Mouse (Mus musculus) Patski (cell line): Measurements from ENCODE around the gene Sufu. TPM values are rescaled to one million over a fixed set of nuclear protein-coding genes. Genes with fewer than 3 reads are reported as not detected.
A peak's percentile ranks its signal among the peaks of the same experiment; 100 is the strongest.

ENCODE experiments used
- ATAC-seq: fragments of 100-300 bp; one replicate; pipeline ENCODE4 v1.8.0; 2021
- CTCF ChIA-PET: fragments of 350-600 bp; sonication (Branson Sonifier 250); formaldehyde crosslinking; loops from one replicate; lab custom pipeline; 2022; ENCODE audit warnings: inconsistent platforms; lab: Charles Lee
- POLR2A ChIA-PET: fragments of 350-600 bp; sonication (Branson Sonifier 250); formaldehyde crosslinking; loops from one replicate; lab custom pipeline; 2022; ENCODE audit warnings: antibody characterized with exemption, inconsistent platforms; lab: Charles Lee
- DNase-seq: peaks from one replicate; pipeline ENCODE4 v3.0.0-alpha.2; 2011; ENCODE audit warnings: low read depth, low spot score
- H3K27me3 ChIP-seq: fragments of 371-371 bp; one replicate; pipeline ENCODE4 v1.5.1; 2021
- CTCF ChIP-seq: fragments of 100-300 bp; IDR thresholded peaks from one replicate; pipeline ENCODE4 v1.5.1; 2021
- in situ Hi-C: fragments of 300-500 bp; cut with MboI; formaldehyde crosslinking; loops from 3 replicates; pipeline ENCODE4 v1.11.1; 2018; ENCODE audit warnings: low pct_unique_long_range_greater_than_20kb, mixed read lengths
- polyA plus RNA-seq: library from polyadenylated mRNA; unstranded; gene quantifications from one replicate; pipeline ENCODE4 v1.2.3, GENCODE M21; 2021

Sufu gene
- polyA plus RNA-seq, 1 experiment from 2014 or later: 35.2 TPM

GRCm38 (mm10) chr19:46499539-46499835 lies 102.8 kb downstream of the Sufu start:
- DNase-seq (no peak), ATAC-seq (no peak)
- POLR2A ChIA-PET: interaction anchor here (1.2 to 19.4 kb wide), 7 partner anchors 10 to 43 kb away, joined by 3 to 388 read pairs (median 8); no protein-coding TSS in a partner anchor
- H3K27me3 ChIP-seq: no peaks in the 10 kb centered on the region
- no peak for TF ChIP-seq CTCF
- in situ Hi-C loops: no loop called here
- CTCF ChIA-PET: interaction anchor here (1.0 to 5.6 kb wide), 5 partner anchors 10 to 103 kb away, joined by 3 to 22 read pairs (median 3); partner anchors contain the start of gene Sufu

GRCm38 (mm10) chr19:46499836-46500580 lies 103.3 kb downstream of the Sufu start:
- H3K27me3 ChIP-seq: no peaks in the 10 kb centered on the region
- CTCF ChIA-PET: interaction anchor here (0.8 to 8.1 kb wide), 7 partner anchors 9 to 103 kb away, joined by 3 to 73 read pairs (median 4); partner anchors contain the start of gene Sufu
- ATAC-seq: peak; percentile 23
- peak; percentile 97 for DNase-seq
- in situ Hi-C loops: loop anchor here (5.0 kb wide), 1 partner anchor 37 kb away; no protein-coding TSS in a partner anchor
- no peak for TF ChIP-seq CTCF
- POLR2A ChIA-PET: interaction anchor here (0.6 to 19.4 kb wide), 21 partner anchors 11 to 123 kb away, joined by 3 to 388 read pairs (median 7); partner anchors contain the start of gene Sufu

DNA sequence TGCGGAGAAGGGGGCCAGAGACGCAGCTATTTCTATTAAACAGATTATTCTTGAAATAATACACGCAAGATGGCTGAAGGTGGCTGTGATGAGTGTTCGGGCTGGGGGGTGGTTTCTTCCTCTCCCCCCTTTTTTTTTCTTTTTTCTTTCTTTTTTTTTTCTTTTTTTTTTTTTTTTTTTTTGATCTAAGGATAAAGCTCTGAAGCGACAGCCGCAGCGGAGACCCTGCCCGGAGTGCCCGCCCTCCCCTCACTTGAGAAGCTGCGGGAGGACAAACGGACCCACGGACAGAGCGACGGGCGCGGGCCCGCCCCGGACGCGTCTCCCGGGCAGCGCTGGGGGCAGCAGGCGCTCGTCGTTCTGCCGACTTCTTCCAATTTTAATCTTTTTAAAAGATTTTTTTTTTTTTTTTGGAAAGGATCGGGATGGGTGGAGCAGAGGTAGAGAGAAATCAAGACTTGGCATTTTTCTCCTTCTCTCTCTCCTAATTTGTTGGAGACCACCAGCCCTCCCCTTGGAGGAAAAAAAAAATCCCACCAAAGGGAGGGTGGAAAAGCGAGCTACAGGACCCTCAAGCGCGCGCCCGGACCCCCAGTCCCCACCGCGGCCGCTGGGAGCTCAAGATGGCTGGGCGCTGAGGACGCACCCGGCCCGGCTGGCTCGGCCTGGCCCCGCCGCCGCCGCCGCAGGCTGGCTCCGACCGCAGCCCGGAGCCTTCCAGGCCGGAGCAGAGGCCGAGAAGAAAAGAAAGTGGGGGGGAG lies 104.1 kb downstream of the Sufu start:
- in situ Hi-C loops: loop anchor here (5.0 kb wide), 1 partner anchor 37 kb away; no protein-coding TSS in a partner anchor
- CTCF ChIA-PET: interaction anchor here (0.8 to 8.1 kb wide), 4 partner anchors 8 to 30 kb away, joined by 4 to 73 read pairs (median 14); no protein-coding TSS in a partner anchor
- POLR2A ChIA-PET: interaction anchor here (0.6 to 19.4 kb wide), 25 partner anchors 11 to 280 kb away, joined by 3 to 388 read pairs (median 5); partner anchors contain the start of genes Actr1a and Sufu
- no peak for TF ChIP-seq CTCF
- no peaks in the 10 kb centered on the region for H3K27me3 ChIP-seq
- DNase-seq (no peak), ATAC-seq (peak; percentile 1)

DNA sequence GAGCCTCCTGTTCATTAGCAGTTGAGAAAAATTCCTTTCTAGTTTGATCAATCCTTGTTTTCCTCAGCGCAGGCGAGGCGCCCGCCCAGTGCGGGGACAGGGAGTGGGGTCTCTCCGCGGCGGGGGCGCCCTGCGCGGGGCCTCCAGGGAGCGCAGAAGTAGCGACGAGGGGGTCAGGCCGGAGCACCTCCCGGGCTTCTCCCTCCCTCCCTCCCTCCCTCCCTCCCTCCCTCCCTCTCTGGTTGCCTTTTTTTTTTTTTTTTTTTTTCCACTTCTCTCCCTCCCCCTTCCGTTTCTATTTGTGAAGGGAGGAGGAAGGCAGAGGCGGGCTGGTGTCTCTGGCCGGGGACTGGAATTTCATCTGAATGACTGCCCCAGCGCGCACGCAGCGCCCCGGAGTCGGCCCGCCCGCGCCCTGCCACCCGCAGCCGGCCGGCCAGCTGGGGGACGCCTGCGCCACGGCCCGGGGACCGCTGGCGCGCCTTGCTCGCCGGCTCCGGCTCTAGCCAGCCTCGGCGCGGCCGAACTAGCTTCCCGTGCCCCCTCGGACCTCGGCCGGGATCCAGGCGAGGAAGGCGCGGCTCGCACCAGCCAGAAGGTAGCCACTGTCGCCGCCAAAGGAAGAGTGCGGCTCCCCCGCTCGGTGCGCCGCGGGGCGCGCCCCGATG lies 104.8 kb downstream of the Sufu start, which contains the start of gene Trim8:
Gene Trim8 (plus strand): TSS at position 302 of the 668 bp plus-strand sequence.
- peak; percentile 8 for ATAC-seq
- no peak for TF ChIP-seq CTCF
- no peaks in the 10 kb centered on the region for H3K27me3 ChIP-seq
- DNase-seq: no peak
- POLR2A ChIA-PET: interaction anchor here (1.0 to 19.4 kb wide), 14 partner anchors 11 to 106 kb away, joined by 3 to 388 read pairs (median 8); partner anchors contain the start of genes Actr1a and Sufu
- CTCF ChIA-PET: interaction anchor here (1.5 to 8.1 kb wide), 3 partner anchors 18 to 105 kb away, joined by 6 to 73 read pairs (median 22); partner anchors contain the start of gene Sufu
- in situ Hi-C loops: loop anchor here (5.0 kb wide), 1 partner anchor 36 kb away; no protein-coding TSS in a partner anchor

DNA sequence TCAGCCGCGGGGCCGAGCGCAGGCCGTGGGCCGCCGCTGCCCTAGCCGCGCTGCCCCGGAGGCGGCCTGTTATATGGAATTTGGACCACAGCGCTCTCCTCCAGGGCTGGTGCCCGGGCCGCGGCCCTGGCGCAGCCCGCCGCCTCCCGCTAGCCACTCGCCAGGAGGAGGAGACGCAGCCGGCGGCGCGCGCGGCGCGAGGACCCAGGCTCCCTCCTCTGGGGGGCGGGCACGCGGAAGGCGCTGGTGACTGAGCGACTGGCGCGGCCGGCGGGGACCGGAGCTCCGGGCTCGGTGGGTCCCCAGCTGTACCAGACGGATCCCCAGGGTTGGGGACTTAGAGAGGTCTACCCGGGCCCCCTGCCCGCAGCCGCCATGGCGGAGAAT lies 105.4 kb downstream of the Sufu start:
- in situ Hi-C loops: loop anchor here (5.0 kb wide), 1 partner anchor 35 kb away; no protein-coding TSS in a partner anchor
- no peak for ATAC-seq
- POLR2A ChIA-PET: interaction anchor here (1.0 to 19.4 kb wide), 8 partner anchors 10 to 105 kb away, joined by 3 to 388 read pairs (median 6); partner anchors contain the start of gene Sufu

DNA sequence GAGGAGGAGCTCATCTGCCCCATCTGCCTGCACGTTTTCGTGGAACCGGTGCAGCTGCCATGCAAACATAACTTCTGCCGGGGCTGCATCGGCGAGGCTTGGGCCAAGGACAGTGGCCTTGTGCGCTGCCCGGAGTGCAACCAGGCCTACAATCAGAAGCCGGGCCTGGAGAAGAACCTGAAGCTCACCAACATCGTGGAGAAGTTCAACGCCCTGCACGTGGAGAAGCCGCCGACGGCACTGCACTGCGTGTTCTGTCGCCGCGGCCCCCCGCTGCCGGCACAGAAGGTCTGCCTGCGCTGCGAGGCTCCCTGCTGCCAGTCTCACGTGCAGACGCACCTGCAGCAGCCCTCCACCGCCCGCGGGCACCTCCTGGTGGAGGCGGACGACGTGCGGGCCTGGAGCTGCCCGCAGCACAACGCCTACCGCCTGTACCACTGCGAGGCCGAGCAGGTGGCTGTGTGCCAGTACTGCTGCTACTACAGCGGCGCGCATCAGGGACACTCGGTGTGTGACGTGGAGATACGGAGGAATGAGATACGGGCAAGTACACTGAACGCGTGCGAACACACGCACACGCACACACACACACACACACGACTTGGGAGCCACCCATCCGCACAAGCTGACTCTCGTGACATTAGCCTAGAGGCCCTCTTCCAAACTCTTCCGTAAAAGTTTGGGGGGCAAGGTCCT lies 105.9 kb downstream of the Sufu start:
- DNase-seq: no peak
- in situ Hi-C loops: loop anchor here (5.0 kb wide), 1 partner anchor 35 kb away; no protein-coding TSS in a partner anchor
- POLR2A ChIA-PET: interaction anchor here (0.6 to 19.4 kb wide), 11 partner anchors 9 to 106 kb away, joined by 3 to 388 read pairs (median 4); partner anchors contain the start of gene Sufu
- ATAC-seq: no peak
- no peaks in the 10 kb centered on the region for H3K27me3 ChIP-seq
- no peak for TF ChIP-seq CTCF
- CTCF ChIA-PET: interaction anchor here (1.5 to 8.1 kb wide), 4 partner anchors 12 to 106 kb away, joined by 4 to 73 read pairs (median 14); partner anchors contain the start of gene Sufu

More for the DNA sequence above, 105.4 kb downstream of the Sufu start:
- no peak for TF ChIP-seq CTCF
- no peak for DNase-seq
- H3K27me3 ChIP-seq: no peaks in the 10 kb centered on the region
- CTCF ChIA-PET: interaction anchor here (1.5 to 8.1 kb wide), 3 partner anchors 18 to 106 kb away, joined by 6 to 73 read pairs (median 22); partner anchors contain the start of gene Sufu

DNA sequence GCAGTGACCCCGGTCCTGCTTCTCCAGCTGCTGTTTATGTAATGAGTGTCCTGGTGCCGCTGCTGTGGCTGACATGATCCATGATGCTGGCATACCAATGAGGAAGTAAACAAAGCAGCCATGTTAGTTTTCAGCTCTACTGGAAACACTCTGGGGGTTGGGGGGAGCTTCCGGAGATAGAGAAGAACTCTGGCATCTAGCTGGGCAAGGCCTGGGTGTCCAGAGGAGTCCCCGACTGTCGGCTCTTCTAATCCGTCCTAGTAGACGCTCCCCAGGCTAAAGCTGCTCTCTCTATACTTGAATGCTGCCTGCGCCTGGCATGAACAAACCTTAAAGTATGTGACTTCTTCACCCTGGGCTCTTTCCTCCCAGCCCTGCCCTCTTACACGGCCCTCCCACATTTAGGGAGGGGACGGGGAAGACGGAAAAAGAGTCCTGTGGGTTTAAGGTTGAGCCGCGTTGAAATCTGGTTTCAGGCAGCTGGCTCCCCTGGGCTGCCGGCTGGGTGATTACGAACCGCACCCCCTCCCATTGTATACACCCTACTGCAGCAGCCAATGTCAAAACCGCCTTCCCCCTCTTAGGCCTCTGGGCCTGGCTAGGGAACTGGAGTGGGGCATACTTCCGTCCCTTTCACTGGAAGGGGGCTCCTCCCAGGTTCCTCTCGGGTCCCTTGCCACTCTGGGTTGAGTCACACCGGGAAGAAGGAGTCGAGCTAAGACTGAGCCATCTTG lies 106.8 kb downstream of the Sufu start:
- POLR2A ChIA-PET: interaction anchor here (0.6 to 19.4 kb wide), 9 partner anchors 9 to 88 kb away, joined by 3 to 388 read pairs (median 4); no protein-coding TSS in a partner anchor
- ATAC-seq (peak; percentile 13), DNase-seq (peak; percentile 79)
- CTCF ChIA-PET: interaction anchor here (1.2 to 8.1 kb wide), 5 partner anchors 11 to 35 kb away, joined by 4 to 73 read pairs (median 5); no protein-coding TSS in a partner anchor
- H3K27me3 ChIP-seq: no peaks in the 10 kb centered on the region
- in situ Hi-C loops: loop anchor here (5.0 kb wide), 1 partner anchor 34 kb away; no protein-coding TSS in a partner anchor
- TF ChIP-seq CTCF: no peak

- CTCF ChIA-PET: interaction anchor here (1.2 to 8.1 kb wide), 5 partner anchors 10 to 34 kb away, joined by 4 to 73 read pairs (median 5); no protein-coding TSS in a partner anchor
- in situ Hi-C loops: loop anchor here (5.0 kb wide), 1 partner anchor 33 kb away; no protein-coding TSS in a partner anchor
- POLR2A ChIA-PET: interaction anchor here (5.3 to 19.4 kb wide), 3 partner anchors 8 to 25 kb away, joined by 36 to 388 read pairs (median 52); no protein-coding TSS in a partner anchor
- DNase-seq: no peak
- TF ChIP-seq CTCF: no peak
- H3K27me3 ChIP-seq: no peaks in the 10 kb centered on the region
- ATAC-seq: no peak
Observed at GRCm38 (mm10) chr19:46504085-46504552, 107.4 kb downstream of the Sufu start.
